Mouse (Mus musculus) kidney, adult 2 months (tissue): ENCODE measurements around the gene Sarm1.

Experiments
- CTCF ChIP-seq: fragments of 200-500 bp; conservative IDR thresholded peaks from 2 replicates; pipeline ENCODE4 v1.5.1; 2011; ENCODE audit warnings: low read depth, mild to moderate bottlenecking, control low read depth, low read length, moderate library complexity, mixed read lengths; ENCODE audit not compliant: insufficient read depth, insufficient read length
- POLR2A ChIP-seq: fragments of 200-500 bp; IDR thresholded peaks from one replicate; pipeline ENCODE4 v1.6.1; 2011; ENCODE audit warnings: low read depth, low read length, control low read depth

DNA sequence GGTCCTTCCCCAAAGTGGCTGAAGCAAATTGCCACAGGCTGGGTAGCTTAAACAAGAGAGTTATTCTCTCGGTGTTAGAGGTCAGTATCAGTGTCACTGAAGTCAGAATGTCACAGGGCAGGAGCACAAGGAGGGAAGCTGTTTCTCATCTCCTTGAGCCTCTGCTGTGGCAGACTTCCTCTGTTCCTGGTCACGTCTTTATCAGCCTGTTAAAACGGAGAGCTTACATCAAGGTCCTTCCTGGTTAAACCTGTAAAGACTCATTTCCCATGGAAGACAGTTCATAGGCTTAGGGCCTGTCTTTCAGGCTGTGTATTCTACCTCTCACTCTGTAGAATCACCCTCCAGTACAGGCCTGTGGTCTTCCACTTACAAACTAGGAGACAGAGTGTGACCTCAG is 29.6 kb downstream of the Sarm1 start:
- TF ChIP-seq CTCF: no peak
- TF ChIP-seq POLR2A: no peak
